Mouse (Mus musculus) frontal cortex, adult 2 months (tissue): Measurements from ENCODE around the gene Mest. TPM values are rescaled to one million over a fixed set of nuclear protein-coding genes. Genes with fewer than 3 reads are reported as not detected.
A peak's percentile ranks its signal among the peaks of the same experiment; 100 is the strongest.

Experiments used
- DNase-seq, 2 experiments: peaks; one replicate each; pipeline ENCODE4 v3.0.0; 2022; ENCODE audit warnings: low spot score in 1 of 2; ENCODE audit errors: extremely low spot score in 1 of 2
- polyA plus RNA-seq: library from polyadenylated mRNA; depleted of rRNA; stranded (reverse); fragments of >200 nt; gene quantifications from 2 replicates; pipeline ENCODE4 v1.2.3, GENCODE M21; 2012; rRNA removed

Gene Mest
- 53.9 and 57.8 TPM in 2 replicates for polyA plus RNA-seq

DNA sequence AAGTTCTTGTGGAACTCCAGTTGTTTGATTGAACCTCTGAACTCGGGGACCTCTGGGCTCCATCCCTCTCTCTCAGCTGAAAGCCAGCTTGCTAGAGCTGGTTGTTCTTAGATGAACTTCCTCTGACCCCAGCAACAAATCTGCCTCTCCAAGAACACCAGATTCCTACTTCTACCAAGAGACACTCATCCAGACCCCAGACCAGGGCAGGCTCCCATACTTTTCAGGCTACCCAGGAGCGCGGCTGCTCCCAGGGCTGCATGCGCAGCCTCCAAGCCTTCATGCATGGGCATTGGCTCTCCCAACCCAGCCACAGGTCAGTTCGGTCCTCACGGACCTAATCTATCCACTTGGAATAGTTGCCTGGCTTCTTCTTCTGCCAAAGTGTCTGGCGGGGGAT, at the start of gene Mest:
TSS of gene Mest (plus strand) at position 217 of the 400 bp plus-strand sequence.
- DNase-seq: no peak

DNA sequence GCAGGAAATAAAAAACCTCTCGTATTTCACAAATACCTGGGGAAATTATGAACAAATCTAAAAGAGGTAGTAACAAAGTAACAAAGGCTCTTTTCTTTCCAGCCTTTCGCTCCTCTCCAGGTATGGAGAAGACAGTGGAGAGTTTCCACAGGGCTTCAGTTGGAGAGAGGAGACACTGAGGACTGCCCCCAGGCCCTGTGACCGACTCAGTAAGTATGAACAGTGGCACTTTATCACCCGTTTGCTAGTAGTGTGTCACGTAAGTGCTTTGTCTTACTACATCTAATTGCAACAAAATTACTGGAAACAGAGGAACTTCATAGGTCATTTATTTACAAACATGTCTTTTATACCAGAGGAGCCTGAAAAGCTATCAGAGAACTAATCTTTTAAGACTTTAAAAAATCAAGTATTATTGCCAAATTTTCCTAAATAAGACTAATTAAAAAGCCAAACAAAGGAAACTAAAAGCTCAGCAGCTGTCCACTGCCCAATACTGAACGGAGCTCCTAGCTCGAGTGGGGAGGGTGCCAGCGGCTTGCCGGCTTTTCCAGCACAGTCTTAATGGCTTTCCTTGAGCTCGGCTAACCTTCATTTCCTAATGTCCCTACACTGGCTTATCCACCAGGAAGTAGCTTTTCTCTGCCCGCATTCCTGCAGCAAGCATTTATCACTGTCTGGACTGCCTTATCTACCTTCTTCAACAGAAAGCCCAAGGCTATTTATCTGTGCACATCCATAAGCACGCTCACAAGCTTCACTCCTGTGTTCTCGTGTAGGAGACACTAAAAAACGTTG, 49.4 kb upstream of the Mest start:
- DNase-seq: no peak

DNA sequence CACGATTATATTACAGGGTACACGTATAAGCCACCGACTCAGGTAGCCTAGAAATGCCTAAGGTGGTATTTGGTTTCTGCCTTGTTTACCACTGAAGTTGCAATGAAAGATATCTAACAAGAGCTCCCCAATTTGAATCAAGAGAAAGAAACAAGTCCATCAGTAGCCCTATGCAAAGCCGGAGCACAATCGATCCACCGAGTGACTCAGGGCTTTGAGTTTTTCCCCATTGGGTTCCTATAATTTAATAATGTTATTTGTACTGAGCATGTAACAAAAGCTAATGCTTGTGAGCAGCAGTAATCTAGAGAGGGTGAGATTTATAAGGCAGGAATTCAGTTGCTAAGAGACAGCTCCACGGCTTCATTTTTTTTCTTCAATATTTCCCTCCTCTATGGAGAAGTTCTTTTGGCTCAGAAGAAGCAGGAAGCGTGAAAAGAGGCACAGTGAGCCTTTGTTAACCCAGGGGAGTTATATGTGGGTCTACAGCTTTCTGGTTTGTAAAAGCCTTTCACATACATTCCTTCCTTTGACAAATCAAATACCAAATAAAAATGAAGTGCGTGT, 48.5 kb upstream of the Mest start:
- DNase-seq: peak in 1 of 2 experiments; percentile 53

DNA sequence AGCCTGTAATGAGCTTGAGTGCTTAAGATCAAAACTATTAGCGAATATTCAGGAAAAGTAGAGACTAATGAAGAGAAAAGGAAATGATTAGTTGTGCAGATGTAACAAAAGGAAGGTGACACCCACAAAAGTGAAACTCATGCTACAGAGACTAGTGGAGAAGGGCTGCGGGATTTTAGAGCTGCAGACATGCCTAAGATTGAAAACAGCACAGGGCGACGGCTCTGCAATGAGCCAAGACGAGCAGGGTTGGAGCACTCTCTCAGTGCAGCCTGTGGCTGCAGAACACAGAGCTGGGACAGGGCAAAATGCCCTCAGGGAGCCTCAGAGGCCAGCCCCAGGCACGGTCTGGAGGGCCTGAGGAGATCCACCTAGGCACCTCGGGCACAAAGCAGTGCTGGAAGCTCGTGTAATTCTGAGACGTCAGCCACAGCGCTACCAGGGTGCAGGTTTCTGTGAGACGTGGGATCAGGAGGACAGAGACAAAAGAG, 48.0 kb upstream of the Mest start:
- no peak for DNase-seq

DNA sequence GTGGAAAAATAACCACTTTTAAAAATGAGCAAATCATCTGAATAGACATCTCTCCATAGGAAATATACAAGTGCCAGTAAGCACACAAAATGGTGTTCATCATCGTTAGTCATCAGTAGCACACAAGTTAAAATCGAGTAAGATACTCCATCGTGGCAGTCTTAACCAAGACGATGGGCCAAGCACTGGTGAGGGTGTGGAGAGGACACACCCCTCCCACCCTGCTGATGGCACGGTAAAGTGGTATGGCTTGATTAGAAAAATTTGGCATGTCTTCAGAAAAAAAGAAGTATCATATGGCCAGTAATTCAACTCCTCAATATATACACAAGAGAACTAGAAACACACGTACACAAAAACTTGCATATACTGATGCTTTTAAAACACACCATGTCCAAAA, 46.8 kb upstream of the Mest start:
- DNase-seq: no peak

DNA sequence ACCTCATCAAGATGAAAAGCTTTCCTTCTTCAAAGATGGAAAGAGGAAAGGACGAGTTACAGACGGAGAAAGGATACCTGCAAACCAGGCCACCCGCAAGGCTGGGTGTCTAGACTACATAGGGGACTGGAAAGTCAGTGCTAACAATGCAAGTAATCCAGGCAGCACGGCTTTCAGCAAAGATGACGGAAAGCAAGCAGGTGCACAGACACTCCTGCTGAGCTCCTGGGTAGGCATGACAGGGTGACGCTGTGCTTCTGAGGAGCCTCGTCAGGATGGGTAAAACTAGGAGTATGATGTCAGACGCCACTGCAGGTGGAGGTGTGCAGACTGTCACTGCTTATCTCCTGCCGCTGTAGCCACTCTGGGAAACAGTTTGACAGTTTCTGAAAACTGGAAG, 45.8 kb upstream of the Mest start:
- no peak for DNase-seq

DNA sequence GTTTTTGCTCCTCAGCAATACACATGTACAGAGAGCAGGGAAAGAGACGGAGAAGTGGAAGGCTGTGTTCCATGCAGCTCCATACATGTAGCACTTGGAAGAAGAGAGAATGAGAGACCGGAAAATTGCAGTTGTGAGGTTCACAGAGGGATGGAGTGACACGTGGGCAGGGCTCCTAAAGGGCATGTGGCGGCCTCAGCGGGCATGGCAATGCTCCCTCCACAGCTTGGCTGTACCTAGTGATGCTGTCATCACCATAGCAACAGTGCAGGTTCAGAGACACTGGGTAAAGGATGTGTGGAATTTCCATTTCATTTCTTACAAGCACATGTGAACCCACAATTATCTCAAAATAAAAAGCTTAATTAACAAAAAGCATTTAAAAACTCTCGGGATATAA, 44.9 kb upstream of the Mest start:
- no peak for DNase-seq

DNA sequence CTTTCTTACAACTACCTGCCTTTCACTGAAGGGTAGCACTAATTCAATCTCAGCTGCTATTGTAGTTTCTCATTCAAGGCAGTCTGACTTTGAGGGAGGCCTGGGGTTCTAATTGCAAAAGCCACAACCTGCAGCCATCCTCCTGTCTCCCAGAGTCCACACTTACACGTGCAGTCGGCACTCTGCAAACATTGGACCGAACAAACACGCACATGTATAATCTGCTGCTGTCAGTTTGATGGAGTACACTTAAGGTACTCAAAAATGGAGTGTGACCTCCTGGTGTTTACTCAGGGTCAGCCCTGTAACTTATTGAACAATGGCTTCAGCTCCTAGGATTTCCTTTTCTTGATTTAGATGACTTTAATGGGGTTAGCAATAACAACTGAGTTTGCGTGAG, 43.8 kb upstream of the Mest start:
- DNase-seq: no peak

DNA sequence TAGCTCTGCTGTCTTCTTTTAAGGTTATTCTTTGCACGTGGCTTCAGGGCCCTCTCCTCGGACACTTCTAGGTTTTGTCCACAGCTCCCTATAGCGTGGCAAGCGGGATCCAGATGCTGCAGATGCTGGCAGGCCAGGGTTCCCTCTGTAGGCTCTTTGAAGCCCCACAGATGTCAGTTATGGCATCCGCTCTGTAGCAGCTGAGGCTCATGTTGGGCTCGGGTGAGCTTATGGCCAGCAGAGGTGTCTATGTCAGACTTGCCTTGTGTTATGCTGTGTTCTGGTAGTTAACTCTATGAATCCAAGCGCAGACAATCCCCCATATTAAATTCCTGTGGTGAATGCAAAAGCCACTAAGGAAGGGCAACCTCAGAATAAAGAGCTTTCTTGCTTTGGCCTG, 42.9 kb upstream of the Mest start:
- DNase-seq: no peak

DNA sequence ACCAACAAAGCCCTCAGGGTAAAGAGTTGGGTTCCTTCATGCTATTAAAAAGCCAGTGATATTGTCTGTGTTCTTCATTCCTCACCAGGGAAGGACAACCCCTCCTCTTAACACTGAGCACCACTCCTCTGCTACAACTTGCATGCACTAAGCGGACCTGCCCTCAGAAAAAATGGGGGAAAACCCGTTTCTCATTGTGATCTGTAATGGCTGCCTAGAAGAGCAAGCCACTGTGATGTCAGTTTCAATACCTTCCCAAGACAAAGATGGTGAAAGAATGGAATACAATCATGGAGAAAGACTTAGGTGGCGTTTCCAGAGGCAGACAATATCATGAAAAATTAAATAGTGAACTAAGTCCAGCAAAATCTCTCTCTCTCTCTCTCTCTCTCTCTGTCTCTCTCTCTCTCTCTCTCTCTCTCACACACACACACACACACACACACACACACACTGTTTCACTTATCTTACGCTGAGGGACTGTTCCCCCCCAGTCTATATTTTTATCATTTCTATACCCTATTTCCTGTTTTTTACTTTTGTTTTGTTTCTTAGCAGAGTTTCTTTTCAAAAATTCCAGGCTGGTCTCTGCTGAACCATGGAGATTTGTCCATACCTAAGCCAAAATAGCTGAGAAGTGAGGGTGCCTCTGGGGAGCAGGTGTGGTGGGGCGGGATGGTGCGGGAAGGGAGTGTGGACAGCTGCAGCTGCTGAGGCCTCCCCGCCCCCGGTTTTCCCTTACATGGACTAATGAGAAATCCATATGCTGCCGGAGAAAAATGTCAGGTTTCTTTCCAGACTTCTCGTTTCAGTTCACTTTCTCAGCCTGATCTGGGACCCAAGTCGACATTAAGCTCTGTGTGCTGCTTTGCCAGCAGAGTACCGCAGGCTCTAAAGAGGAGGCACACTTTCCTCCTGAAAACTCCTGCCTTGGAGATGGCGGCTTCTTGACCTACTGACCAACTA, 41.1 kb upstream of the Mest start:
- peak in 1 of 2 experiments; percentile 64 for DNase-seq

DNA sequence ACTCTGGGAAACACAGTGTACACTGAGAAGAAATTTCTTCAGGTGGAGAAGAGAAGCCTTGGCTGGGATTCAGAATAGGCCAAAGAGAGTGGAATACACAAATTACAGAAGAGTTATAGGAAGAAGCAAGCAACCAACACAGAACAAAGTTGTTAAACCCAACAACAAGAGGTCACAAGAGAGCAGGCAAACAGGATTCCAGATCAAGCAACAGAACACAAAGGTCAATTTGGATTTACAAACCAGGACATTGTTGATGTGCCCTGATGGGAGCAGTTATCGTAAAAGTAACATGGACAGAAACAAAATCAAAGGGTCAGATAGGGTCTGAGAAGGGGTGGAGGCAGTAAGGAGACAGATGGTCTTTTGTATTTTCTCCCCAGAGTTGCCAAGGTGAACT, 38.8 kb upstream of the Mest start:
- DNase-seq: no peak

DNA sequence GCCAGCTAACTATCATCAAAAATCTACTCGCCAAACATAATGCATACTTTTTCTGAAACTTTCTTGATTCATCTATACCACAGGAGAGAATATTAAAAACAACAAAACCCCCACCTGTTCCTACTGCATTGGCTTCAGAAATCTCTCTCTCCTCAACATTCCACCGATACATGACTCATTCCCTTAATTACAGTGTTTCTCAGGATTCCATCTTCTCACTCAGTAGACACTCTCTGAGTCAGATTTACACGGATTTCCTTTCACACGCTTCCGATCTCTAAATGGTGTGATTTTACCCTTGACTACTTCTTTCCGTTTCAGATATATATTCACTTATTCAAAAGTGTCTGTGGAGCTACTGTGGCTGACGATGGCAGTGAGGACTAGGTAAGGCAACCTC, 36.1 kb upstream of the Mest start:
- DNase-seq: peak in 1 of 2 experiments; percentile 46

DNA sequence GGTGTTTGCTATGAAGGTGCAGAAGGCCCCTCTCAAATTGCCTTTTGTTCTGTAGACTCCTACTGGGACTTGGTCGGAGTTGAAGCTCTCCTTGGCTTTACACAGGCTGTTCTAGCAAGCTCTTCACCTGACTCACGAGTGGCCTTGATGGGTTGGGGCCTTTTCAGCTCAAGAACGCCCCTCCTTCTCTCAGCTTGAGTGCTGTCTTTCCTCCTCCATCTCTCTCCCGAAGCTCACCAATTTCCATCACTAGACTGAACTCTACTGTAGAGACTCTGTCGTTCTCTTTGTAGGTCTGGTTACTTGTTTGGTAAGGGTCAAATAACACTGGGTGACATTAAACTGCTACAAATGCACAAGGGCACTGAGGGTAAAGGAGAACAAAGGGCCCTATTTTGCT, 30.5 kb upstream of the Mest start:
- no peak for DNase-seq

DNA sequence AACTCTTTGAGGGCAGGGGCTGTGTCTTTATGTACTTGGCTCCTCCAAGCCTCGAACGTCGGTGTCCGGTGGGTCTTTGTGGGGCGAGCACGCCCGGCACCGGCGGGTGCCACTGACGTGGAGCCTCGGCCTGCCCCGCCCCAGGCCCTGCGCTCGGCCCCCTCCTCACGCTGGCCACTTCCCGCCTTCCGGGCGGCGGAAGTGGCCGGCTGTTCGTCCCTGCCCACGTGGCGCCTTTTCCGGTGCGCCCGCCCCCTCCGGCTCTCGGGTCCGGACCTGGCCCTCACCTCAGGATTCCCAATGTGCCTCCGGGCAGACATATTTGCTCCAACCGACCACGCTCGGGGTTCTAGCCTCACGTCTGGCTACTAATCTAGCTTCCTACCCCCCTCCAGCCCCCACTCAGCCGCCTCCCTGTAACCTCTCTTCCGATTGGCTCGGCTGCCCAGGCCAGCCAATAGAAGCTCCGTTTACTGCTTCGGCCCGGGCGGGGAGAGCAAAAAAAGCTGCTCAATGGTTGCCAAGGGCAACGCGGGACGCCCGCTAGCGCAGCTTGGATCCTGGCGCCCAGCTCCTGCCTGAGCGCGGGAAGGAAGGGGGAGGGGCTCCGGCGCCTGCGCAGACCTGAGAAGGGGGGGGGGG, 29.9 kb upstream of the Mest start, which contains the start of gene Cep41:
TSS of gene Cep41 (minus strand) at position 400 of the 642 bp plus-strand sequence.
- peak; percentile 91 to 97 for DNase-seq

DNA sequence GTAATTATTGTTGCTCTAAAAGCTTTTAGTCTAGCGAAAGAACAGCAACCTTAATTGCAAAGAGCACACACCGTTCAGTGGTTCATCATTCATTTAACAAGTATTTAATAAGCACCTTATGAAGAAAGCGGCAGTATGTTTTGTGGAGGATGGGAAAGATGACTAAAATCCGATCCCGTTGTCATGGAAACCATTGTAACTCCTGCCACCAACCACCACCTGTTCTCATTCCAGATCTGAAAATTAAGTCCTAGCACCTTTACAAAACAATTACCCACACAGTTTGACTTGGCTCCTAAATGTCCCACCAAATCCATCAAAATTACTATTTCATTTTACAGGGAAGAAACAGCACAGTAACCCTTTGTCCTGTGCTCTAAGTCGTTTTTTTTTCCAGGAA, 29.1 kb upstream of the Mest start:
- DNase-seq: peak in 1 of 2 experiments; percentile 60

DNA sequence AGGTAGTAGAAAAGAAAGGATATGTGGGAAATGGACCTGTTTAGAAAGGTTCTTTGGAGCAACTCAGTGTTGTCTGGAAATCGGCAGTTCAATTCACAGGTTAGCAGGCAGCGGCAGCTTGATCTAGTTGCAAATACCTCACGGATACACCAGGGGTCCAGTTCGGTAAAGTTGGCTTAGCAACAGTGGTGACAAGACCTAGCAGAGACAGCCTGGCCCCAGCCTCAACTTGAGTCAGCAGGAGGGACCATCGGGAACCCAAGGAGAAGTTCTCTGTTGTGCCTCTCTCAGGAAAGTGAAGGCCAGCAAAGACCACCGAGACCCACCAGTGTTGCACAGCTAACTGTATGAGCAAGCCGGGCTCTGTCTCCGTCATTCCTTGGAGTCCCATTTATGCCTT, 28.2 kb upstream of the Mest start:
- no peak for DNase-seq

DNA sequence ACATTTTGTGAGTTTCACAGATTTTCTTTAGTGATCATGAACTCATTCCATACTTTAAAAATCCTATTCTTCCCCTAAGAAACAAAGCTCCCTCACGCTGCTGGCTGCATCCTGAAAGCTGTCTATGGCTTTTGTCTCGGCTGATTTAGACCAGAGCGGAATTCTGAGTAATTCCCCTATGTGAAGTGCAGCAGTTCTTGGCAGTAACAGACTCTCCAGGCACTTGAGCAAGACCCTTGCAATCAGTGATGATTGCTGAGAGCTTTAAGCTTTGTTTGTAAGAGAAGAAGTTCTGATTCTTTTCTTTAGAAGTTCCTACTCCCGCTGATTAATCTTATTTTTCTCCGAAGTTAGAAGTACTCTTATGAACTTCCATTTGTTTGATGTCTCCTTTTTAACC, 25.9 kb upstream of the Mest start:
- no peak for DNase-seq

DNA sequence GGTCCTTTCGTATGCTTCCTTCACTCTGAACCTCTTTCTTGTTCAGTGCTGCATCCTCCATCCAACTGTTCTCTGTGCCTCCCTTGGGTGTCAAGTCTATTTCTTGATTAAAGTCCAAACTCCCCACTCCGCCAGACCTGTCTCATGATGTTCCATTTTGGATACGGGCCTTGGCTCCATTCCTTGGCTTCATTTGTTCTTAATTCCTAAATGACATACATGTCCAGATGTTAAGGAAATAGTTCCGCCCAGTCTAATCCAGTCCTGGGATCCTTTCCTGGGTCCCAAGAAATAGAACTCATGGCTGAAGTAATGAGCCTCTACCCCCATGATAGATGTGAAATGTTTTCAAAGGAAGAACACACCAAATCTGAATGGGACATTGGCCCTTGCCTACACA, 25.3 kb upstream of the Mest start:
- DNase-seq: no peak

DNA sequence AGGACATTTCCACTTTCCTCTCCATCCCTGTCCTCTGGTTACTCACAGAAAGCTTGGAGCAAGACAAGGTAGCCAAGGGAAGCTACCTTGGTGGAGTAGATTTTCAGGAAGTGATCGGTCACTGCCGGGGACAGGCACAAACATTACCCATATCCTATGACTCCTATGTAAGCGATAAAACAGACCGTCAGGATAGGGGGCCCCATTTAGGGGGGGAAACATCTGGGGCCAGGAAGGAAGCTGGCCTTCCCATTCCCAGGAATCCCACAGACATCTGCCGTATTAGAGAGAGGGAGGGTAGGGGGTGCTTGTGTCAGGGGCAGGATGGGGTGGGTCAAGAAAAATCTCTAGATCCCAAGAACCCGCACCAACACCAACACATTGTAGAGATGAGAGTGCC, 23.2 kb upstream of the Mest start:
- DNase-seq: no peak

DNA sequence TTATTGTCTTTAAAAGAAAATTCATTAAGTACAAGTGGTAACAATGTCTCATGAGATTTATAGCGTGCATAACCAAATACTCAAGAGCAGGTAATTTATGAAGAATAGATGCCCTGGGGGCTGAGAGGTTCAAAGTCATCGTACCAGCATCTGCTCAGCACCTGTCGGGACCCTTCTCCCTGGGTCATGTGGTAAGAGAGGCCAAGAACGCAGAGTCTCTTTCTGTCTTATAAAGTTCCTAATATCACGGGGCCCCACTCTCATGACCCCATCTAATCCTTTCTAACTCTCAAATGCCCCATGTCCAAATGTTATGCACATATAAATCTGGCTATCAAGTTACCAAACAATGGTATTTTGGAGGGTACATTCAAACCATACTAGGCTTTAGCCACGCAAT, 20.5 kb upstream of the Mest start:
- DNase-seq: no peak

DNA sequence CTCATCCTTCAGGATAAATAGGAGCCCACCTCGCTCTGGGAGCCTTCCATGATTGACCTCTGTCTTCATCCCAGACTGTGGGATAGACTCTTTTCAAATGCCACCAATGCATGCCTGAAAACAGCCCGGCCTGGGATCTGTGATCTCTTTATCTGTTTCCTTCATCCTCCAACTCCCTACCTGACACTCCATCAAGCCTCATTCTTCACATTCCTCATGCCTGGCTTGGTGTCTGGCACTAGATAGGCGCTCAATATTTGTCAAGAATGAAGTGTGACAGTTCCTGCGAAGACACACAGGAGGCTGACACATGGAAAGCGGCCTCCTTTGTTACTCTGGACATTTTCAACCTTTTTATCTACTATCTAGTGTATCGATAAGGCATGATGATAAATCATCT, 19.9 kb upstream of the Mest start:
- no peak for DNase-seq
